Mouse (Mus musculus) midbrain, postnatal 0 days (tissue): ENCODE measurements around the gene Dnaic1. TPM values are rescaled to one million over a fixed set of nuclear protein-coding genes. Genes with fewer than 3 reads are reported as not detected.

ENCODE experiments used
- ATAC-seq: fragments of 200-750 bp; cut with Nextera tagmentation; 2 replicates; pipeline ENCODE4 v1.8.0; 2017; ENCODE audit warnings: moderate number of reproducible peaks, mild to moderate bottlenecking, moderate TSS enrichment, moderate library complexity; ENCODE audit not compliant: low FRiP score
- DNase-seq: peaks from one replicate; pipeline ENCODE4 v3.0.0-alpha.2; 2015; ENCODE audit warnings: low spot score
- H3K27ac ChIP-seq: fragments of 300-500 bp; sonication (generic); 2 replicates; pipeline ENCODE4 v1.5.1; 2014; ENCODE audit warnings: low read depth, mild to moderate bottlenecking, low read length, mixed read lengths
- H3K27me3 ChIP-seq: fragments of 300-500 bp; sonication (generic); 2 replicates; pipeline ENCODE4 v1.6.1; 2014; ENCODE audit warnings: low read length, control low read depth, mixed read lengths; ENCODE audit not compliant: insufficient read depth
- H3K36me3 ChIP-seq: fragments of 300-500 bp; sonication (generic); 2 replicates; pipeline ENCODE4 v1.6.1; 2014; ENCODE audit warnings: low read length, control low read depth, mixed read lengths; ENCODE audit not compliant: insufficient read depth
- H3K4me1 ChIP-seq: fragments of 300-500 bp; sonication (generic); 2 replicates; pipeline ENCODE4 v1.6.1; 2014; ENCODE audit warnings: mild to moderate bottlenecking, control low read depth, antibody characterized with exemption, low read length, mixed read lengths; ENCODE audit not compliant: insufficient read depth
- H3K4me2 ChIP-seq: fragments of 300-500 bp; sonication (generic); 2 replicates; pipeline ENCODE4 v1.6.1; 2014; ENCODE audit warnings: low read depth, mild to moderate bottlenecking, low read length, mixed read lengths; ENCODE audit not compliant: poor library complexity, severe bottlenecking
- H3K4me3 ChIP-seq: fragments of 300-500 bp; sonication (generic); 2 replicates; pipeline ENCODE4 v1.5.1; 2014; ENCODE audit warnings: low read depth, mild to moderate bottlenecking, low read length, moderate library complexity
- H3K9ac ChIP-seq: fragments of 300-500 bp; sonication (generic); replicated peaks from 2 replicates; pipeline ENCODE4 v1.6.1; 2014; ENCODE audit warnings: mild to moderate bottlenecking, low read length, moderate library complexity, mixed read lengths; ENCODE audit not compliant: poor library complexity, severe bottlenecking
- H3K9me3 ChIP-seq: fragments of 300-500 bp; sonication (generic); 2 replicates; pipeline ENCODE4 v1.6.1; 2016; ENCODE audit warnings: low read length, control low read depth
- CTCF ChIP-seq: IDR thresholded peaks from 2 replicates; pipeline ENCODE4 v1.5.1; 2016; ENCODE audit warnings: antibody characterized with exemption, mild to moderate bottlenecking
- WGBS: fragments of 180-500 bp; shearing (Covaris S2); extraction: QIAGEN DNeasy Blood & Tissue Kit; methylation state at CpG from one replicate; pipeline ENCODE4 v1.1.7; 2014; 5-methylcytosine and 5-hydroxymethylcytosine counted together
- polyA plus RNA-seq: library from polyadenylated mRNA; unstranded; fragments of >200 nt; fragmentation: Nextera tagmentation; extraction: Ambion mirVana; gene quantifications from 2 replicates; pipeline ENCODE4 v1.2.1, GENCODE M21; 2015
- total RNA-seq: library from RNA; depleted of rRNA; stranded (reverse); fragments of >200 nt; gene quantifications from 2 replicates; pipeline ENCODE4 v1.2.3, GENCODE M21; 2014; rRNA removed

Gene Dnaic1
- total RNA-seq, result 1.7 and 6.1 TPM in 2 replicates
- polyA plus RNA-seq, result 3.2 and 3.8 TPM in 2 replicates

GRCm38 (mm10) chr4:41569411-41569885 is at the start of gene Dnaic1, which contains the start of gene Fam219a:
Gene Dnaic1, plus strand, starts transcription at chr4:41569775.
Gene Fam219a, minus strand, starts transcription at chr4:41569538.
- WGBS, result under 1% methylated on average over 29 of the region's 41 CpGs
- ATAC-seq, result peak; percentile 96
- Histone ChIP-seq H3K9ac (peak within 1 kb of the TSS; percentile 96), H3K27ac (peak within 1 kb of the TSS; percentile 93), H3K4me2 (peak within 1 kb of the TSS; percentile 77), H3K36me3 (no peaks in the 10 kb centered on the region), H3K4me1 (peaks cover 25% of the 10 kb centered on the region), H3K27me3 (no peaks in the 10 kb centered on the region), H3K4me3 (peak within 1 kb of the TSS; percentile 82), H3K9me3 (no peaks in the 10 kb centered on the region)
- DNase-seq, result peak; percentile 99
- peak; percentile 78 for TF ChIP-seq CTCF

- H3K27me3 ChIP-seq, result no peaks in the 10 kb centered on the region
- no peak overlapping the region for H3K4me2 ChIP-seq
- DNase-seq, result no peak
- no peaks in the 10 kb centered on the region for H3K9me3 ChIP-seq
- H3K27ac ChIP-seq, result no peak overlapping the region
- ATAC-seq, result no peak
- WGBS, result 51% methylated on average over 14 of the region's 14 CpGs
- no peak overlapping the region for H3K9ac ChIP-seq
- no peaks in the 10 kb centered on the region for H3K4me1 ChIP-seq
- peaks cover 22% of the 10 kb centered on the region for H3K36me3 ChIP-seq
- no peak for TF ChIP-seq CTCF
- no peak overlapping the region for H3K4me3 ChIP-seq
These were observed 48.9 kb upstream of the Dnaic1 start for GRCm38 (mm10) chr4:41520641-41521040.

GRCm38 (mm10) chr4:41522136-41522535 is 47.4 kb upstream of the Dnaic1 start:
- no peak for DNase-seq
- Histone ChIP-seq H3K4me1 (no peaks in the 10 kb centered on the region), H3K9me3 (no peaks in the 10 kb centered on the region), H3K9ac (no peak overlapping the region), H3K4me3 (no peak overlapping the region), H3K4me2 (no peak overlapping the region), H3K36me3 (peaks cover 22% of the 10 kb centered on the region), H3K27me3 (no peaks in the 10 kb centered on the region), H3K27ac (no peak overlapping the region)
- no peak for TF ChIP-seq CTCF
- ATAC-seq, result no peak
- 72% methylated on average over 6 of the region's 6 CpGs for WGBS

DNA sequence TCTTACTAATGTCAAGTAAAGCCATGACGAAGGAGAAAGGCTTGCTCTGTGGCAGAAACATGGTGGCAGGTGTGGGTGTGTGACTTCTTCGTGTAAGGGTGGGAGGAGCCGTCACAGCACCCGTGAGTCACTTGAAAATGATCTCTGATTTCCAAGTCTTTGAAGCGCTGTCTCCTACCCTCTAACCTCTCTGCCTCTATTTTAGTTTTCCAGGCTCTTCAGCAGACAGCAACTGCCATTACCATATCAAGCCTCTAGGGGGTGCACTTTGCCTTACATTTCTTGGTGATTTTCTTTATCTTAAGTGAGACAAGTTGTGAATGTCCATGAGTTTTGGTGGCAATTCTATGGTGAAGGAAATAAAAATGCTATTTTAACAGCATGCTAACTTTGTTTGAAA is 46.8 kb upstream of the Dnaic1 start:
- Histone ChIP-seq H3K4me3 (no peak overlapping the region), H3K4me1 (peaks cover 2% of the 10 kb centered on the region; the same call in 1 of the 2 replicates), H3K9ac (no peak overlapping the region), H3K27ac (no peak overlapping the region), H3K27me3 (no peaks in the 10 kb centered on the region), H3K4me2 (no peak overlapping the region), H3K36me3 (peaks cover 22% of the 10 kb centered on the region), H3K9me3 (no peaks in the 10 kb centered on the region)
- ATAC-seq (no peak), DNase-seq (peak; percentile 71)
- peak; percentile 87 for TF ChIP-seq CTCF
- 61% methylated on average over 5 of the region's 5 CpGs for WGBS

GRCm38 (mm10) chr4:41523839-41524238 is 45.7 kb upstream of the Dnaic1 start:
- 86% methylated on average over 7 of the region's 7 CpGs for WGBS
- no peak overlapping the region for H3K27ac ChIP-seq

GRCm38 (mm10) chr4:41524829-41525228 is 44.7 kb upstream of the Dnaic1 start:
- ATAC-seq (no peak), DNase-seq (no peak)
- TF ChIP-seq CTCF, result no peak
- Histone ChIP-seq H3K27me3 (no peaks in the 10 kb centered on the region), H3K9ac (no peak overlapping the region), H3K4me3 (no peak overlapping the region), H3K36me3 (peaks cover 21% of the 10 kb centered on the region), H3K4me1 (peaks cover 5% of the 10 kb centered on the region; the same call in 1 of the 2 replicates), H3K9me3 (no peaks in the 10 kb centered on the region), H3K4me2 (no peak overlapping the region), H3K27ac (no peak overlapping the region)
- 75% methylated on average over 9 of the region's 9 CpGs for WGBS

More at GRCm38 (mm10) chr4:41523839-41524238, 45.7 kb upstream of the Dnaic1 start:
- Histone ChIP-seq H3K9ac (no peak overlapping the region), H3K4me3 (no peak overlapping the region), H3K27me3 (no peaks in the 10 kb centered on the region), H3K4me1 (peaks cover 5% of the 10 kb centered on the region; the same call in 1 of the 2 replicates), H3K9me3 (no peaks in the 10 kb centered on the region), H3K36me3 (peaks cover 22% of the 10 kb centered on the region), H3K4me2 (no peak overlapping the region)
- DNase-seq (no peak), ATAC-seq (no peak)
- TF ChIP-seq CTCF, result no peak
